Mouse (Mus musculus) kidney, postnatal 0 days (tissue): ENCODE data around the gene Rasl11a. TPM values are rescaled to one million over a fixed set of nuclear protein-coding genes. Genes with fewer than 3 reads are reported as not detected.

Source experiments
- ATAC-seq: fragments of 200-750 bp; cut with Nextera tagmentation; replicated peaks from 2 replicates; pipeline ENCODE4 v1.8.0; 2017; ENCODE audit warnings: low read depth, moderate number of reproducible peaks, moderate TSS enrichment, moderate library complexity; ENCODE audit not compliant: low FRiP score
- DNase-seq: peaks from one replicate; pipeline ENCODE4 v3.0.0-alpha.2; 2016; ENCODE audit warnings: low spot score
- H3K27ac ChIP-seq: fragments of 300-500 bp; sonication (generic); 2 replicates; pipeline ENCODE4 v1.5.1; 2014; ENCODE audit warnings: mild to moderate bottlenecking
- H3K27me3 ChIP-seq: fragments of 300-500 bp; sonication (generic); 2 replicates; pipeline ENCODE4 v1.6.1; 2014; ENCODE audit warnings: low read length, mixed read lengths; ENCODE audit not compliant: insufficient read depth
- H3K36me3 ChIP-seq: fragments of 300-500 bp; sonication (generic); 2 replicates; pipeline ENCODE4 v1.6.1; 2014; ENCODE audit warnings: low read length, mixed read lengths; ENCODE audit not compliant: insufficient read depth
- H3K4me1 ChIP-seq: fragments of 300-500 bp; sonication (generic); replicated peaks from 2 replicates; pipeline ENCODE4 v1.6.1; 2014; ENCODE audit warnings: antibody characterized with exemption, low read length, mixed read lengths; ENCODE audit not compliant: insufficient read depth
- H3K4me2 ChIP-seq: fragments of 300-500 bp; sonication (generic); 2 replicates; pipeline ENCODE4 v1.6.1; 2014; ENCODE audit warnings: mild to moderate bottlenecking, low read length, moderate library complexity, mixed read lengths
- H3K4me3 ChIP-seq: fragments of 300-500 bp; sonication (generic); replicated peaks from 2 replicates; pipeline ENCODE4 v1.5.1; 2014; ENCODE audit warnings: low read depth, low read length
- H3K9ac ChIP-seq: fragments of 300-500 bp; sonication (generic); 2 replicates; pipeline ENCODE4 v1.6.1; 2014; ENCODE audit warnings: low read depth, low read length
- H3K9me3 ChIP-seq: fragments of 300-500 bp; sonication (generic); replicated peaks from 2 replicates; pipeline ENCODE4 v1.6.1; 2016; ENCODE audit warnings: low read length, inconsistent platforms, mixed read lengths
- CTCF ChIP-seq: IDR thresholded peaks from 2 replicates; pipeline ENCODE4 v1.5.1; 2016; ENCODE audit warnings: antibody characterized with exemption, low read depth, mild to moderate bottlenecking, moderate library complexity
- WGBS: fragments of 180-500 bp; shearing (Covaris S2); extraction: QIAGEN DNeasy Blood & Tissue Kit; methylation state at CpG from one replicate; pipeline ENCODE4 v1.1.7; 2014; 5-methylcytosine and 5-hydroxymethylcytosine counted together
- polyA plus RNA-seq: library from polyadenylated mRNA; unstranded; fragments of >200 nt; fragmentation: Nextera tagmentation; extraction: Ambion mirVana; gene quantifications from 2 replicates; pipeline ENCODE4 v1.2.1, GENCODE M21; 2015

The Rasl11a gene
- polyA plus RNA-seq, 1 experiment from 2014 or later = 115 TPM

DNA sequence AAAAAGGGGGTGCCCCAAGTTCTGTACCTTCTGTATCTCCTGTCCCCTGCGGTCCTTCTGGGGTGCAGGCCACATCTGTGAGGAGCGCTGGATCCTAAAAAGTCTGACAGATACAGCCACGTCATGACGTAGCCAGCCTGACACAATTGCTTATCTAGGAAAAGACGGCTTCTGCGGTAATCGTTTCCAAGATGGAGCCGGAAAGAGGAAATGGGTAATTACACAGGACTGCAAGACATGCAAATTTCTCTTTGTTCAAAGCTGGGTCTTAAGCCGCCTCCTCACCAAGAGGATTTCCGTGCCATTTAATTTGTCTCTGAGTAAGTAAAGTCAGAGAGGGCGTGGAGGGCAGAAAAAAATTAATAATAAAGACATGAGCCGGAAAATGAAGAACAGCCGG, 52.1 kb downstream of the Rasl11a start:
- H3K4me3 ChIP-seq = no peak overlapping the region
- no peaks in the 10 kb centered on the region for H3K27me3 ChIP-seq
- H3K4me1 ChIP-seq = no peaks in the 10 kb centered on the region
- no peak overlapping the region for H3K9ac ChIP-seq
- H3K4me2 ChIP-seq = no peak overlapping the region
- no peak overlapping the region for H3K27ac ChIP-seq
- TF ChIP-seq CTCF = no peak
- H3K9me3 ChIP-seq = no peaks in the 10 kb centered on the region
- WGBS = 63% methylated on average over 13 of the region's 13 CpGs
- DNase-seq (no peak), ATAC-seq (no peak)
- no peaks in the 10 kb centered on the region for H3K36me3 ChIP-seq

Other genes with a start within 250 kb of the Rasl11a start
- gene Usp12, start 50.1 kb upstream of the Rasl11a start, polyA plus RNA-seq = 18.7 and 20.0 TPM in 2 replicates
- 604 and 688 TPM in 2 replicates for gene Rpl21, start 12.2 kb upstream of the Rasl11a start, polyA plus RNA-seq
- gene Gtf3a, start 103.6 kb downstream of the Rasl11a start, polyA plus RNA-seq = 112 TPM in 2 replicates
- gene Mtif3, start 118.7 kb downstream of the Rasl11a start, polyA plus RNA-seq = 30.6 and 32.3 TPM in 2 replicates
- gene Lnx2, start 231.5 kb downstream of the Rasl11a start, polyA plus RNA-seq = 11.8 and 12.4 TPM in 2 replicates
- gene Polr1d, start 232.0 kb downstream of the Rasl11a start, polyA plus RNA-seq = 161 TPM in 2 replicates